Mouse (Mus musculus) bone marrow, adult 2 months (tissue): ENCODE measurements around the gene Jph2.

Experiments used
- CTCF ChIP-seq: fragments of 200-500 bp; IDR thresholded peaks from 2 replicates; pipeline ENCODE4 v1.5.1; 2011; ENCODE audit warnings: low read length, control low read depth; ENCODE audit not compliant: control insufficient read depth, insufficient read depth
- POLR2A ChIP-seq: fragments of 200-500 bp; IDR thresholded peaks from 2 replicates; pipeline ENCODE4 v1.6.1; 2011; ENCODE audit warnings: low read depth, mild to moderate bottlenecking, control low read depth, low read length, borderline replicate concordance; ENCODE audit not compliant: control insufficient read depth

- TF ChIP-seq CTCF (no peak), POLR2A (no peak)
These were observed 22.3 kb downstream of the Jph2 start for GRCm38 (mm10) chr2:163375468-163375867.
